Mouse (Mus musculus): Measurements from ENCODE around the gene Foxp1. TPM values are rescaled to one million over a fixed set of nuclear protein-coding genes. Genes with fewer than 3 reads are reported as not detected.

Gene Foxp1
- polyA plus RNA-seq, 1 experiment from 2014 or later: 89.2 TPM

GRCm38 (mm10) chr6:99176216-99176615, 346.3 kb downstream of the Foxp1 start:
- H3K9me3 ChIP-seq (ENCODE audit: control insufficient read depth, low read length): no peaks in the 10 kb centered on the region
- no peak for DNase-seq
- WGBS: 91% methylated on average over 3 of the region's 3 CpGs

GRCm38 (mm10) chr6:99175377-99175776, 347.1 kb downstream of the Foxp1 start:
- 86% methylated on average over 5 of the region's 5 CpGs for WGBS
- H3K4me2 ChIP-seq (ENCODE audit: low read length): no peak overlapping the region
- ATAC-seq (ENCODE audit: low FRiP score, low TSS enrichment): no peak

More at GRCm38 (mm10) chr6:99176216-99176615, 346.3 kb downstream of the Foxp1 start:
- H3K27ac ChIP-seq (replicated peaks; ENCODE audit: low read depth, low read length): no peak overlapping the region
- no peak overlapping the region for H3K4me2 ChIP-seq (ENCODE audit: low read length)
- no peak for ATAC-seq (ENCODE audit: low FRiP score, low TSS enrichment)
- H3K4me3 ChIP-seq (replicated peaks; ENCODE audit: low read depth, low read length): no peak overlapping the region
- no peak overlapping the region for H3K9ac ChIP-seq (replicated peaks; ENCODE audit: low read length)
- no peaks in the 10 kb centered on the region for H3K27me3 ChIP-seq (ENCODE audit: control insufficient read depth, insufficient read depth, low read length)
- H3K4me1 ChIP-seq (ENCODE audit: control insufficient read depth, insufficient read depth, low read length): no peaks in the 10 kb centered on the region
- no peaks in the 10 kb centered on the region for H3K36me3 ChIP-seq (ENCODE audit: control insufficient read depth, insufficient read depth, low read length)

GRCm38 (mm10) chr6:99173902-99174210, 348.7 kb downstream of the Foxp1 start:
- no peak for DNase-seq
- Histone ChIP-seq H3K36me3 (ENCODE audit: control insufficient read depth, insufficient read depth, low read length) (no peaks in the 10 kb centered on the region), H3K4me1 (ENCODE audit: control insufficient read depth, insufficient read depth, low read length) (no peaks in the 10 kb centered on the region), H3K27ac (replicated peaks; ENCODE audit: low read depth, low read length) (no peak overlapping the region), H3K9me3 (ENCODE audit: control insufficient read depth, low read length) (no peaks in the 10 kb centered on the region), H3K27me3 (ENCODE audit: control insufficient read depth, insufficient read depth, low read length) (no peaks in the 10 kb centered on the region), H3K4me3 (replicated peaks; ENCODE audit: low read depth, low read length) (no peak overlapping the region), H3K4me2 (ENCODE audit: low read length) (no peak overlapping the region), H3K9ac (replicated peaks; ENCODE audit: low read length) (no peak overlapping the region)
- WGBS: 82% methylated on average over 2 of the region's 2 CpGs
- no peak for ATAC-seq (ENCODE audit: low FRiP score, low TSS enrichment)

More at GRCm38 (mm10) chr6:99175377-99175776, 347.1 kb downstream of the Foxp1 start:
- Histone ChIP-seq H3K27ac (replicated peaks; ENCODE audit: low read depth, low read length) (no peak overlapping the region), H3K4me3 (replicated peaks; ENCODE audit: low read depth, low read length) (no peak overlapping the region), H3K4me1 (ENCODE audit: control insufficient read depth, insufficient read depth, low read length) (no peaks in the 10 kb centered on the region), H3K27me3 (ENCODE audit: control insufficient read depth, insufficient read depth, low read length) (no peaks in the 10 kb centered on the region), H3K36me3 (ENCODE audit: control insufficient read depth, insufficient read depth, low read length) (no peaks in the 10 kb centered on the region), H3K9ac (replicated peaks; ENCODE audit: low read length) (no peak overlapping the region), H3K9me3 (ENCODE audit: control insufficient read depth, low read length) (no peaks in the 10 kb centered on the region)
- no peak for DNase-seq

GRCm38 (mm10) chr6:99173066-99173901, 349.2 kb downstream of the Foxp1 start:
- Histone ChIP-seq H3K9ac (replicated peaks; ENCODE audit: low read length) (no peak overlapping the region), H3K27ac (replicated peaks; ENCODE audit: low read depth, low read length) (no peak overlapping the region), H3K4me2 (ENCODE audit: low read length) (no peak overlapping the region), H3K27me3 (ENCODE audit: control insufficient read depth, insufficient read depth, low read length) (no peaks in the 10 kb centered on the region), H3K4me1 (ENCODE audit: control insufficient read depth, insufficient read depth, low read length) (no peaks in the 10 kb centered on the region), H3K4me3 (replicated peaks; ENCODE audit: low read depth, low read length) (no peak overlapping the region), H3K36me3 (ENCODE audit: control insufficient read depth, insufficient read depth, low read length) (no peaks in the 10 kb centered on the region), H3K9me3 (ENCODE audit: control insufficient read depth, low read length) (no peaks in the 10 kb centered on the region)
- ATAC-seq (ENCODE audit: low FRiP score, low TSS enrichment) (no peak), DNase-seq (no peak)
- 84% methylated on average over 14 of the region's 14 CpGs for WGBS

- no peaks in the 10 kb centered on the region for H3K36me3 ChIP-seq (ENCODE audit: control insufficient read depth, insufficient read depth, low read length)
- no peak overlapping the region for H3K9ac ChIP-seq (replicated peaks; ENCODE audit: low read length)
- H3K27me3 ChIP-seq (ENCODE audit: control insufficient read depth, insufficient read depth, low read length): no peaks in the 10 kb centered on the region
- H3K4me1 ChIP-seq (ENCODE audit: control insufficient read depth, insufficient read depth, low read length): no peaks in the 10 kb centered on the region
- no peak for DNase-seq
- no peak overlapping the region for H3K4me2 ChIP-seq (ENCODE audit: low read length)
- ATAC-seq (ENCODE audit: low FRiP score, low TSS enrichment): no peak
- no peak overlapping the region for H3K27ac ChIP-seq (replicated peaks; ENCODE audit: low read depth, low read length)
- H3K9me3 ChIP-seq (ENCODE audit: control insufficient read depth, low read length): no peaks in the 10 kb centered on the region
- no peak overlapping the region for H3K4me3 ChIP-seq (replicated peaks; ENCODE audit: low read depth, low read length)
- 89% methylated on average over 6 of the region's 6 CpGs for WGBS
Measured at GRCm38 (mm10) chr6:99172589-99172986, 349.9 kb downstream of the Foxp1 start.

- no peak overlapping the region for H3K9ac ChIP-seq (replicated peaks; ENCODE audit: low read length)
- no peaks in the 10 kb centered on the region for H3K4me1 ChIP-seq (ENCODE audit: control insufficient read depth, insufficient read depth, low read length)
- H3K9me3 ChIP-seq (ENCODE audit: control insufficient read depth, low read length): no peaks in the 10 kb centered on the region
- 85% methylated on average over 8 of the region's 8 CpGs for WGBS
- no peak overlapping the region for H3K4me2 ChIP-seq (ENCODE audit: low read length)
- no peaks in the 10 kb centered on the region for H3K36me3 ChIP-seq (ENCODE audit: control insufficient read depth, insufficient read depth, low read length)
- DNase-seq: no peak
- no peak overlapping the region for H3K27ac ChIP-seq (replicated peaks; ENCODE audit: low read depth, low read length)
- H3K27me3 ChIP-seq (ENCODE audit: control insufficient read depth, insufficient read depth, low read length): no peaks in the 10 kb centered on the region
- ATAC-seq (ENCODE audit: low FRiP score, low TSS enrichment): no peak
- no peak overlapping the region for H3K4me3 ChIP-seq (replicated peaks; ENCODE audit: low read depth, low read length)
Measured at GRCm38 (mm10) chr6:99171901-99172588, 350.5 kb downstream of the Foxp1 start.

- no peak for DNase-seq
- 77% methylated on average over 6 of the region's 6 CpGs for WGBS
- Histone ChIP-seq H3K4me1 (ENCODE audit: control insufficient read depth, insufficient read depth, low read length) (no peaks in the 10 kb centered on the region), H3K9ac (replicated peaks; ENCODE audit: low read length) (no peak overlapping the region), H3K27me3 (ENCODE audit: control insufficient read depth, insufficient read depth, low read length) (no peaks in the 10 kb centered on the region), H3K36me3 (ENCODE audit: control insufficient read depth, insufficient read depth, low read length) (no peaks in the 10 kb centered on the region), H3K27ac (replicated peaks; ENCODE audit: low read depth, low read length) (no peak overlapping the region), H3K4me2 (ENCODE audit: low read length) (no peak overlapping the region), H3K4me3 (replicated peaks; ENCODE audit: low read depth, low read length) (no peak overlapping the region), H3K9me3 (ENCODE audit: control insufficient read depth, low read length) (no peaks in the 10 kb centered on the region)
- no peak for ATAC-seq (ENCODE audit: low FRiP score, low TSS enrichment)
Measured at GRCm38 (mm10) chr6:99171281-99171825, 351.2 kb downstream of the Foxp1 start.

- no peak for DNase-seq
- Histone ChIP-seq H3K36me3 (ENCODE audit: control insufficient read depth, insufficient read depth, low read length) (no peaks in the 10 kb centered on the region), H3K4me3 (replicated peaks; ENCODE audit: low read depth, low read length) (no peak overlapping the region), H3K27me3 (ENCODE audit: control insufficient read depth, insufficient read depth, low read length) (no peaks in the 10 kb centered on the region), H3K4me2 (ENCODE audit: low read length) (no peak overlapping the region), H3K9ac (replicated peaks; ENCODE audit: low read length) (no peak overlapping the region), H3K27ac (replicated peaks; ENCODE audit: low read depth, low read length) (no peak overlapping the region), H3K4me1 (ENCODE audit: control insufficient read depth, insufficient read depth, low read length) (no peaks in the 10 kb centered on the region), H3K9me3 (ENCODE audit: control insufficient read depth, low read length) (no peaks in the 10 kb centered on the region)
- ATAC-seq (ENCODE audit: low FRiP score, low TSS enrichment): no peak
- WGBS: 89% methylated on average over 2 of the region's 2 CpGs
Measured at GRCm38 (mm10) chr6:99168727-99169126, 353.8 kb downstream of the Foxp1 start.
